Mouse (Mus musculus) frontal cortex, adult (tissue): ENCODE measurements at regions not wholly inside any gene's neighbourhood (a gene's known extent, or its start where the extent isn't known, plus 50 kb on each side); places are given as distances from the start of the nearest gene placed in this dataset.
"Not testable (repeated sequence)": the region's sequence is repeated elsewhere in the genome, so short reads cannot be mapped to it uniquely, and the experiment has no call there.

ENCODE experiments used
- ATAC-seq: cut with Nextera tagmentation; 2 replicates; pipeline ENCODE4 v1.9.2; 2017; ENCODE audit warnings: mild to moderate bottlenecking, moderate library complexity, mixed read lengths; ENCODE audit not compliant: low TSS enrichment

GRCm38 (mm10) chr3:151931656-151932055 is 94.2 kb upstream of the Ptgfr start:
- ATAC-seq, result no peak

GRCm38 (mm10) chr3:151931096-151931495 is 93.7 kb upstream of the Ptgfr start:
- no peak for ATAC-seq

- peak; percentile 93 for ATAC-seq
Observed at GRCm38 (mm10) chr3:151914010-151914513, 76.6 kb upstream of the Ptgfr start.

GRCm38 (mm10) chr3:151912292-151912691 is 74.9 kb upstream of the Ptgfr start:
- not testable (repeated sequence) for ATAC-seq

- no peak for ATAC-seq
Observed at GRCm38 (mm10) chr3:151910851-151911250, 73.4 kb upstream of the Ptgfr start.

- no peak for ATAC-seq
Observed at GRCm38 (mm10) chr3:151909344-151909743, 71.9 kb upstream of the Ptgfr start.

GRCm38 (mm10) chr3:151908886-151909285 is 71.5 kb upstream of the Ptgfr start:
- ATAC-seq, result no peak

GRCm38 (mm10) chr3:151905775-151906174 is 68.3 kb upstream of the Ptgfr start:
- no peak for ATAC-seq

- ATAC-seq, result no peak
Observed at GRCm38 (mm10) chr3:151903169-151903568, 65.7 kb upstream of the Ptgfr start.

- no peak for ATAC-seq
Observed at GRCm38 (mm10) chr3:151902216-151902827, 64.9 kb upstream of the Ptgfr start.

GRCm38 (mm10) chr3:151899676-151900075 is 62.2 kb upstream of the Ptgfr start:
- peak; percentile 98 for ATAC-seq

- ATAC-seq, result no peak
Observed at GRCm38 (mm10) chr3:151899094-151899493, 61.7 kb upstream of the Ptgfr start.

- ATAC-seq, result no peak
Observed at GRCm38 (mm10) chr3:151896320-151896719, 58.9 kb upstream of the Ptgfr start.

GRCm38 (mm10) chr3:151894712-151895111 is 57.3 kb upstream of the Ptgfr start:
- no peak for ATAC-seq

- ATAC-seq, result no peak
Observed at GRCm38 (mm10) chr3:151893421-151894235, 56.2 kb upstream of the Ptgfr start.

- ATAC-seq, result peak; percentile 47; the same call in 1 of the 2 replicates
Observed at GRCm38 (mm10) chr3:151891760-151892253, 54.4 kb upstream of the Ptgfr start.

- no peak for ATAC-seq
Observed at GRCm38 (mm10) chr3:151891336-151891735, 53.9 kb upstream of the Ptgfr start.

- no peak for ATAC-seq
Observed at GRCm38 (mm10) chr3:151889738-151890137, 52.3 kb upstream of the Ptgfr start.
